Mouse (Mus musculus) E14TG2a.4 (cell line): ENCODE results near the gene Tcte2.

Experiments used
- CTCF ChIP-seq: conservative IDR thresholded peaks from 2 replicates; pipeline ENCODE4 v1.5.1; 2014; ENCODE audit warnings: low read length
- NANOG ChIP-seq: IDR thresholded peaks from 2 replicates; pipeline ENCODE4 v1.6.1; 2014; ENCODE audit warnings: borderline replicate concordance, low read length, mixed read lengths
- POU5F1 ChIP-seq: IDR thresholded peaks from 2 replicates; pipeline ENCODE4 v1.6.1; 2014; ENCODE audit warnings: low read length, borderline replicate concordance

DNA sequence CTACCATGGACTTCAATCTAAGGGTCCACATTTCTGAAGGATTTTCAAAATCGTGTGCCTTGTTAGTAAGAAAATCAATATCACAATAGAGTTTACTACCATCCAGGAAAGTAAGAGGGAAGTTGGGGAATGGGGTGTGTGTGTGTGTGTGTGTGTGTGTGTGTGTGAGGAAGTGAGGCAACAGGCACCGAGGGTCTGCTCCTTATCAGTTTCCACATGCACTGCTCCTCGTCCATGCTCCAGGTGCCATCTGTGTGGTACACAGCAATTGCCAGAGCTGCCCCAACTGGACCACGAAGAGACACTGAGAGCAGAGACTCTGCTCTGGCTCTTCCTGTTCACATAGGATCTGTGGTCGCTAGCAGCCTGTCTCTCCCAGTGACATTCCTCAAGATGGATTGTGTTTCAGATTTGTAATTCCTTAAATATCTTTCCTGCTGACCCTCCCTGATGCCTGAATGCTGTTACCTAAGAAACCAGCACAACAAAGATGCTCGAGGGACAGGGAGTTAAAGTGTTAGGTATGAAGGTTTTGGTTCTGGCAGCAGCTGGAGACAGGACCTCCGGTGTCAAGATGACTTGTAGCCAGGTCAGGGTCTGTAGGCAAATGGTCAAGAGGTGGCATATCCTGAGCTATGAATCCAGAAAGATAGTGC is 23.4 kb downstream of the Tcte2 start:
- TF ChIP-seq CTCF (no peak), POU5F1 (no peak), NANOG (no peak)
